8 mouse cellular contexts compared by ENCODE assay signal in the genomic region with DNA sequence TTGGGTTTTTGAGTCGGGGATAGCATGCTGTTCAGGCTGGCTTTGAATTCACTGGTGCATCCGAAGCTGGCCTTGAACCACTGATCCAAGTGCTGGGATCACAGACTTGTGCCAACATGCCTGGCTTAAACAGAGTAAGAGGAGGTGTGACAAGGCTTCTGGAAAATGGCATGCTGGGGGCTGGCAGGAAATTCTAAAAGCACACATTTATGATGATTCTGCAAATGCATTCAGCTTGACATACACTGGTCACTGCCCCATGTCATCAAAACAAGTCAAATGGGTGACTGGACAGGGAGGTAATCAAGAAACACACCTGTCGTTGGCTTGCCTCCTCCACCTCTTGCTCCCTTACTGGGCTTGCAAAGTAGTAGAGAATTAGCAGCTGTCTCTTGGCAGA. TPM values are rescaled to one million over a fixed set of nuclear protein-coding genes. Genes with fewer than 3 reads are reported as not detected.
A peak's percentile ranks its signal among the peaks of the same experiment; 100 is the strongest.
DNase-seq lines count a peak whose midpoint lies in the region; ATAC-seq lines count a peak whose summit lies in the region.

No protein-coding gene starts in this region.

- WGBS in kidney, embryonic 16.5 days = 47% methylated on average over 3 of the region's 3 CpGs
- WGBS in embryonic facial prominence, embryonic 13.5 days = 76% methylated on average over 3 of the region's 3 CpGs
- 84% methylated on average over 3 of the region's 3 CpGs for WGBS in hindbrain, embryonic 13.5 days
- 76% methylated on average over 3 of the region's 3 CpGs for WGBS in midbrain, embryonic 14.5 days

- no peaks in the 10 kb centered on the region for H3K9me3 ChIP-seq in kidney, embryonic 16.5 days (ENCODE audit: low read length)
- no peaks in the 10 kb centered on the region for H3K9me3 ChIP-seq in embryonic facial prominence, embryonic 13.5 days
- H3K9me3 ChIP-seq in hindbrain, embryonic 13.5 days = no peaks in the 10 kb centered on the region
- H3K9me3 ChIP-seq in midbrain, embryonic 14.5 days (ENCODE audit: control insufficient read depth, low read length) = no peaks in the 10 kb centered on the region

- H3K9ac ChIP-seq in kidney, embryonic 16.5 days (replicated peaks; ENCODE audit: low read length) = no peak overlapping the region
- H3K9ac ChIP-seq in embryonic facial prominence, embryonic 13.5 days = no peak overlapping the region
- H3K9ac ChIP-seq in hindbrain, embryonic 13.5 days = peak overlapping the region; percentile 90; the same call in 1 of the 2 replicates
- peak overlapping the region; percentile 90; the same call in 1 of the 2 replicates for H3K9ac ChIP-seq in midbrain, embryonic 14.5 days (replicated peaks; ENCODE audit: low read length)

- H3K27ac ChIP-seq in kidney, embryonic 16.5 days (ENCODE audit: low read length) = no peak overlapping the region
- H3K27ac ChIP-seq in embryonic facial prominence, embryonic 13.5 days = no peak overlapping the region
- peak overlapping the region; percentile 4; the same call in 1 of the 2 replicates for H3K27ac ChIP-seq in hindbrain, embryonic 13.5 days
- no peak overlapping the region for H3K27ac ChIP-seq in midbrain, embryonic 14.5 days (replicated peaks; ENCODE audit: low read depth, low read length)

- H3K27me3 ChIP-seq in kidney, embryonic 16.5 days (ENCODE audit: insufficient read depth, low read length) = no peaks in the 10 kb centered on the region
- H3K27me3 ChIP-seq in embryonic facial prominence, embryonic 13.5 days = no peaks in the 10 kb centered on the region
- no peaks in the 10 kb centered on the region for H3K27me3 ChIP-seq in hindbrain, embryonic 13.5 days
- no peaks in the 10 kb centered on the region for H3K27me3 ChIP-seq in midbrain, embryonic 14.5 days (ENCODE audit: control insufficient read depth, insufficient read depth, low read length)

- no peak for ATAC-seq in kidney, embryonic 16.5 days (ENCODE audit: low FRiP score, low TSS enrichment)
- no peak for ATAC-seq in embryonic facial prominence, embryonic 13.5 days (ENCODE audit: insufficient number of reproducible peaks, insufficient read depth, low FRiP score, low TSS enrichment, low read depth)
- ATAC-seq in hindbrain, embryonic 13.5 days (ENCODE audit: low FRiP score) = no peak
- ATAC-seq in midbrain, embryonic 14.5 days (ENCODE audit: low FRiP score, low TSS enrichment) = no peak

- intact Hi-C loops in left cerebral cortex, postnatal 14 days (cut with DNase I) = loop anchor here (5.0 kb wide), 1 partner anchor 117 kb away; no protein-coding TSS in a partner anchor

- H3K36me3 ChIP-seq in kidney, embryonic 16.5 days (ENCODE audit: insufficient read depth, low read length) = no peaks in the 10 kb centered on the region
- no peaks in the 10 kb centered on the region for H3K36me3 ChIP-seq in embryonic facial prominence, embryonic 13.5 days
- H3K36me3 ChIP-seq in hindbrain, embryonic 13.5 days = no peaks in the 10 kb centered on the region
- no peaks in the 10 kb centered on the region for H3K36me3 ChIP-seq in midbrain, embryonic 14.5 days (ENCODE audit: control insufficient read depth, insufficient read depth, low read length)

- no peak for DNase-seq in kidney, adult 11 months
- DNase-seq in midbrain, embryonic 14.5 days = no peak
- DNase-seq in right cerebral cortex, adult 18-20 months = no peak
- no peak for DNase-seq in left cerebral cortex, postnatal 14 days (ENCODE audit: low spot score in 2 of 2)
- DNase-seq in layer of hippocampus, postnatal 14 days (ENCODE audit: low spot score in 2 of 2) = no peak

- H3K4me2 ChIP-seq in kidney, embryonic 16.5 days (replicated peaks; ENCODE audit: low read depth, low read length) = peak overlapping the region; percentile 98
- peak overlapping the region; percentile 99 for H3K4me2 ChIP-seq in embryonic facial prominence, embryonic 13.5 days
- H3K4me2 ChIP-seq in hindbrain, embryonic 13.5 days = peak overlapping the region; percentile 83
- peak overlapping the region; percentile 82 for H3K4me2 ChIP-seq in midbrain, embryonic 14.5 days (ENCODE audit: low read length)

- H3K4me3 ChIP-seq in kidney, embryonic 16.5 days (ENCODE audit: low read length) = peak overlapping the region; percentile 80
- H3K4me3 ChIP-seq in embryonic facial prominence, embryonic 13.5 days = peak overlapping the region; percentile 75; the same call in 1 of the 2 replicates
- H3K4me3 ChIP-seq in hindbrain, embryonic 13.5 days = peak overlapping the region; percentile 66
- peak overlapping the region; percentile 86 for H3K4me3 ChIP-seq in midbrain, embryonic 14.5 days (replicated peaks; ENCODE audit: low read depth, low read length)

- peaks cover 43% of the 10 kb centered on the region for H3K4me1 ChIP-seq in kidney, embryonic 16.5 days (ENCODE audit: insufficient read depth, low read length)
- H3K4me1 ChIP-seq in embryonic facial prominence, embryonic 13.5 days = peaks cover 33% of the 10 kb centered on the region
- H3K4me1 ChIP-seq in hindbrain, embryonic 13.5 days (replicated peaks) = peaks cover 43% of the 10 kb centered on the region
- H3K4me1 ChIP-seq in midbrain, embryonic 14.5 days (ENCODE audit: control insufficient read depth, insufficient read depth, low read length) = peaks cover 25% of the 10 kb centered on the region

RNA-seq across cellular contexts. Expression of a gene that starts 1.9 kb away (rescaled TPM):
- polyA plus RNA-seq in kidney, embryonic 16.5 days (2015; fragmentation: Nextera tagmentation; extraction: Ambion mirVana) = 32.5 and 34.0 TPM in 2 replicates
- 18.5 and 22.8 TPM in 2 replicates for polyA plus RNA-seq in embryonic facial prominence, embryonic 13.5 days (2015; fragmentation: Nextera tagmentation; extraction: Ambion mirVana)
- polyA plus RNA-seq in hindbrain, embryonic 13.5 days (2015; fragmentation: Nextera tagmentation; extraction: Ambion mirVana) = 52.9 and 53.9 TPM in 2 replicates
- 44.4 and 49.8 TPM in 2 replicates for polyA plus RNA-seq in midbrain, embryonic 14.5 days (2014; fragmentation: Nextera tagmentation; extraction: Ambion mirVana)
- 100 to 1,000 TPM; 136 to 139 TPM for total RNA-seq in left cerebral cortex, postnatal 14 days (2021)
- 10 to 100 TPM; 87.4 to 95.9 TPM for total RNA-seq in layer of hippocampus, postnatal 14 days (2021)

Comparison
In these comparisons a context has a peak if more than half of its experiments do, and no peak if none do; other contexts are left out.
1. H3K9ac ChIP-seq: peak in hindbrain, embryonic 13.5 days (single experiment) and midbrain, embryonic 14.5 days (single experiment); none in kidney, embryonic 16.5 days (single experiment) and embryonic facial prominence, embryonic 13.5 days (single experiment).
2. Peak in every context shown above with its lines, with median percentiles within 50 percentile points of each other: H3K4me2 ChIP-seq and H3K4me3 ChIP-seq.